Mouse (Mus musculus): Measurements from ENCODE around the gene Tmbim4. TPM values are rescaled to one million over a fixed set of nuclear protein-coding genes. Genes with fewer than 3 reads are reported as not detected.

The Tmbim4 gene
- polyA plus RNA-seq, 2 experiments from 2014 or later = 129 to 132 TPM

DNA sequence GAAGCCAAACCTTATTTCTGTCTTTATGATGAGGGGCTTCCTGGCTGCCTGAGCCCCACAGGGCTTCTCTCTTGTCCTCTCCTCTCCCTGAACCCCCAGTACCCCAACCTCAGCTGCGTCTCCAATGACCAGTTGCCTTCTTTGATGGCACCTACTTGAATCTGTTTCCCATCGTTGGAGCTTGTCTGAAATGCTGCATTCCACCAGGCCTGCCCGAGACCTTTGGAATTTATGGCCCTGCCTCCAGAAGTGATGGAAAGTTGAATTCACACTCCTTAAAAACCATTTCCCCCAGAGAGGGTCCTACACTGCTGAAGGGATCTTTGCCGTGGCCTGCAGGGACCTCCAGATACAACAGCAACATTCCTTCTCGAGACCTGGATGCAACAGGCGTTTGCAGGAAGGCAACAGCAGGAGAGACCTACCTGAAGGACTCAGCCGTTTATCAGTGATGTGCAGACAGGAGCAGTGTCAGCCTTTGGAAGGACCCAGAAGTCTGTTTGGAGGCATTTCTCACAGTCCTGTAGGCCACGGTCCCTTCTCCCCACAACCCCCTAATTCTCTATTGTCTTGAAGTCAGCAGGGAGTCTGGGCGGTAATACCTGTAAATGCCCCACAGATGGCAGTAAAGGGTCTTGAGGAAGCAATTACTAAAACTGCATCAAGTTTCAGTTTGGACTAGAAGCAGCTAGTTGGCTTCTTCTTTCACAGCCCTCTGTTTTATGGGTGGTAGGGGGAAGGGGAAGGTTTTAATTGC is 45.8 kb downstream of the Tmbim4 start:
- peak; percentile 99 for ATAC-seq

DNA sequence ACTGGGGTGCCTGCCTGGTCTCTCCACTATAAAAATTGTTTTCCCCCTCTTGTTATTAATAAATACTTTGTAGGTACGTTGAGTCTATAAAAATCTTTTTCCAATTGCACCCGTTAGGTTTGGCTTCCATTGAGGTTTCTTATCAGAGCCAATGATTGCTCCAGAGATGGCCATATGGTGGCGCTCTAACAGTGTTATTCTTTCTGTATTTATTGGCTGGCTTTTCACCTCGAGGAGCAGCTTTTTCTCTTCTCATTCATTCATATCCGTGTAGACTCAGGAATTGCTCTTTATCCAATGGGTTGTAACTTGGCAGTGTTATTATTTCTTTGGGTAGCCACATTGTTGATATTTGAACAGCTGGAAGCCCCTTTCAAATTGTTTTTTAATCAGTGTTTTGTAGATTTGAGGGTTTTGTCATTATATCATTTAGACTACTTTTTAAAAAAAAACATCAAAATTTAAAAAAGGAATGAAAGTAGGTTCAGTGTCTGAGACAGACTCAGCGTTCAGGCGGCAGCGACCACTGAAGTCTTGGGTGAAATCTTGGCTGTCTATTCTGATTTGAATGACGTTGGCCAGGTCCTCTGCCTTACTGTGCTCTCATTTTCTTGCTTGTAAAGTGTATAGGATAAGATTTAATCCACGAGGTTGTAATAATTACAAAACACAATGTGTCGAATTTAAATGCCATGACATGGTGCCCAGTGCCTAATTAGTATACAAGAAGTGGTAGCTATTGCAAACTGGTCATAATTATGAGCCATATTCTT is 49.7 kb downstream of the Tmbim4 start:
- no peak for ATAC-seq

DNA sequence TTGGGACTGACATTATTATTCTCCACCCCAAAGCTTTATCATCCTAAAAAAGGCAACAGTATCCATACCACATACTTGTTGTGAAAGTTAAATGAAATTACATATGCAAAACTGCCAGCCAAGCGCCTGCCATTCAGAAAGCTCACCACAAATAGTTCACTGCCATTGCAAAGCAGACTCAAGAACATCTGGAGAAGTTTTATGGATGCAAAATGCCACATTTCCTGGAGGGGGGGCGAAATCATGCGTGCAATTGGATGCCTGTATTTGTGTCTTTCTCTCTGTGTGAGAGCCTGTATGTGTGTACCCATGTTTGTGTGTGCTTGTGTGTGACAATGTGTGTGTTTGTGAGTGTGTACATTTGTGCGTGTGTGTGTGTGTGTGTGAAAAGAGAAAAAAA is 50.4 kb downstream of the Tmbim4 start:
- no peak for ATAC-seq

DNA sequence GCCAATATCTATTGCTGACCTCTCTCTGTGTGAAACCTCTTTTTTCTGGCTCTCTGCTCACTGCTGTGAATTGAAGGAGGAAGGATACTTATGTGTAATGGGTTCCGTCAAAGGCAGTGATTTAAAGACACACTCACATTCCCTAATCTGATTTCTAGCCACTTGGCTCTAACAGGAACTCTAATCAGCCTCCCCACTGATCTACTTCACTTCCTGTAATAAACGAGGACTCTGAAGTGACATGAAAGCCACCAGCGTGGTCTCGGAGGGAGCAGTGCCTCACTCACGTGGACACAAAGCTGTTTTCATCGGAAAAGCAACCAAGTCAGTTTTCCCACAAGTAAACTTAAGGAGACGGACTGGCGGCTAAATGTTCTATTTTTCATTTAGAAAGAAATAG is 51.4 kb downstream of the Tmbim4 start:
- no peak for ATAC-seq

DNA sequence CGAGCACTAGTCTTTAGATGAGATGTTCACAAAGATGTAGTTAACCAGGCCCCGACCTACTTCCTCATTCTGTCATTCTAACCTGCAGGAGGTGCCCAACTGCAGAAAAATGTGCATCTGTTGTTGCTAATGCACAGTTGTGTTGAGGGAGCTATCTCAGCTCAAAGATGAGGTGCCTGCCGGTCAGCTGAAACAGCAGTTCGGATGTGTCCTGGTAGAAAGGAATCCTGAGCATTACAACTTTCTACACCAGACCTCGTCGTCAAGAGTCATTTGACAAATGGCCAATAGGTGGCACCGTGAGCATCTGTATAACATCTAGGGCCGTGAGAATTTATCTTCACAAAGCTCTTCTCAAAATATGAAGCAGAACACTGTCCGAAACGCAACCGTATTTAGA is 55.8 kb downstream of the Tmbim4 start:
- peak; percentile 87 for ATAC-seq

DNA sequence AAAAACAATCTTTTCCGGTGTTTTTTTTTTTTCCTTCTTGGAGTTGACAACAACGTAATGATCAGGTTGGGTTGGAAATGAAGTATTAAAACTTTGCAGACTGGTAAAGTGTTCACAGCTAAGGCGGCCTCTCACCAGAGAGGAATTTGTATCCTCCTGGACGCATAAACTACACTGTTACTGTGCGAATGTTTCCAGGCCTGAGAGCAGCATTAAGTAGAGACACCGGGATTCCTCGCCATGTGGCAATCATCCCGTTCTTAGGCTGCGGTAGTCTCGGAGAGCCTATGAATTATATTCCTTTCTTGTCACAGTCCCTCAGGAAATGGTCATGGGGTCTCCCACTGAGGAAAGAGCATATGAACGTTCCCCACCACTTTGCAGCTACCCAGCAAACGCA is 66.4 kb downstream of the Tmbim4 start:
- ATAC-seq = no peak

DNA sequence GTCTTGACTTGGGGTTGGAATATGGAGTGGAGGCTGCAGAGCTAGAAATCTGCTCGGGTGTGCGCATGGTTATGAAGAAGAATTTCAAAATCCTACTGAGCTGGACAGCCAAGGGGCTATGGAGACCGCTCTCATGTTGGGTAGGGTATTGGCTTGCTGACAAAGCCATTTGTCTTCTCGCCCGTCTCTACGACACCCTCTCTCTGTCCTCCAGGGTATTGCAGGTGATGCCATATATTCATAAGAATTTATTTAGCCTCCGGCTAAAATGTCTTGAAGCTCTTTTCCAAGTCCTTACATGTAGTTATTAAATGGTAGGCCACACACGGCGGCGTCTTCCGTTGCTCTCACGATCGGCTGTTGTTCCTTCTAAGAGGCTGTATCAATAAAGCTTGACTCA is 68.6 kb downstream of the Tmbim4 start:
- ATAC-seq = no peak

DNA sequence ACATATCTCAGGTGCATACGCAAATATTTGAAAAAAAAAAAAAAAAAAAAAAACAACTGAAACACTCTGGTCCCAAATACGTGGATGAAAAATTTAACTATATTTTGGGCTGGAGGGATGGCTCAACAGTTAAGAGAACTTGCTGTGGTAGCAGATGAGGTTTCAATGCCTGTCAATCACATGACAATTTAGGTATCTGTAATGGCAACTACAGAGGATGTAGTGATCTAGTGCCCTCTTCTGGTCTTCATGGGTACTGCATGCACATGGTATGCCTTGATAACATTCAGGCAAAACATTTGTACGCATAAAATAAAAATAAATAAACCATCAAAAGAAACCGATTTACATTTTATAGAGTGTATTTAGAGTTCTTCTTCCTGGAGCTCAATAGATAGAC is 69.4 kb downstream of the Tmbim4 start:
- ATAC-seq = peak; percentile 89

DNA sequence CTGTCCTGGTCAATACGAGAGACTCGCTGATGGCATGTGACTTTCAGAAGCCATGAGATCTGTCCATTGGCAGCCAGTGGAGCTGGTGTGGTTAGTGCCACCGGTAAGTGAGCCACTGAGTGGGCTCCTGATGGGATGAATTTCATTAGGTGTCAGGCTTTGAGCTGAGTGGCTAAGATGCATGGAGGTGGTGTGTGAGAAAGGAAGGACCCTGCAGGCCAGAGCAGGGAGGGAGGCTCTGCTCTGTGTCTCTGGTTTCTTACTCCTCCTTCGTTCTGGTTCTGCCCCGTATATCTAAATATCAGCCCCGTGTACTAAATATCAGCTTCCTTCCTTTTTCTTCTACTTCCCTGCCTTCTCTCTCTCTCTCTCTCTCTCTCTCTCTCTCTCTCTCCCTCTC is 69.9 kb downstream of the Tmbim4 start:
- ATAC-seq = no peak

DNA sequence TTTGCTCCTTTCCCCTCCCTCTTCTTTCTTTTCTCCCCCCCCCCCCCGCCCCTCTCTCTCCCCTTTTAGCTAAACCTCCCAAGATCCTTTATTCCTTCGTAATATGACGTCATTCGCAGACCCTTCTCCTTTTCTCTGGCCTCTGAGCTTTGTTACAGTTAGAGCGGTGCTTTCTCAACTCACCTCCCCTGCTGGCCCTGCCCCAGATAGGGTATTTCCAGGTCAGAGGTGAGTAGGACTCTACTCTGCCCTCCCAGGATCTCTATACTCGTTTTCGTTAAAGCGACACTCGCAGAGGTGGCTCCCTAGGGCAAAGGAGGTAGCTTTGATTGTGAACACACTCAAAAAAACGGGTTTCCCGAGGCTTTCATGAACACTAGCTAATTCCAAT is 70.5 kb downstream of the Tmbim4 start:
- ATAC-seq = no peak

DNA sequence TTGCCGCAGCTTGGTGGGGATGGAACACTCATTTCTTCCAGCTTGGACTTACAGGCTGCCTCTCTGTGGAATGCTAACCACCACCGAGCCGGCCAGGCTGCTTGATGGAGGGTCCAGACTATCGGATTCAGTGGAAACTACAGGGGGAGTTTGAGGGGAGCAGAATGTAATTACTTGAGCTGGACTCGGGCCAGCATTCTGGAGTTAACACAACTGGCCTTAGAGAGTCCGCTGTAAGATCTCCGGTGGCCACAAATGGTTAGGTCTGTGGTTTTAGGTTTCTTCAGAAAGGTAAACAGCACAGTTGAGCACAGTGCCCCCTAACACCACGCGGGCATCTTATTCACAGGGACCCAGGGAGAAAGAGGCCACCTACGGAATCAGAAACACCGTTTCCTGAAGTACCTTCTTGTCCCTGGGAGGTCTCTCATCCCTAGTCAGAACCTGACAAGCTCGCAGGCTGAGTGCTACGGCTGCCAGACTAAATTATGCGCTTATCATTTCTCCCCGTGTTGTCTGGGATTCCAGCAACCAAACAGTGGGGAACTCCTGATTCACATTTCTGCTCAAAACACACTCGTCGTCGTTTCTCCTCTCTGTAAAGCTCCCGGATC is 71.0 kb downstream of the Tmbim4 start:
- no peak for ATAC-seq

DNA sequence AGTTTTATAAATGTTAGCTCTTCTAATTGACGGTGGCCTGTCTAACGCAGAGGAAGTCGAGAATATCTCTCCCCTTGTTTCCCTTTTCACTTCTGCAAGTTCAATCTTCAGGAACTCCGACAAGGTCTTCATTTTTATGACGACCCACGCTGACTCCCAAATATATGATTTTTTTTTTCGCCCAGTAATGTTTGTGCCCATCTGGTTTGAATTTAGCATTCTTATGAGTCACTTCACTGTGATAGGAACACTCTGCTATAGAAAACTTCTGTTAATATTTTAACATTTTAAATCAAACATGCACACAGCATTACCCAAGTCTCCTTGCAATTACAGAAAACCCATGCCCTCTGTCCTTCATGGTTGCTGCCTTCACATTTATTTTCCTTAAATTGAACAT is 71.9 kb downstream of the Tmbim4 start:
- no peak for ATAC-seq

Other genes with a start within 250 kb of the Tmbim4 start
- gene Helb, start 88.6 kb upstream of the Tmbim4 start, polyA plus RNA-seq (2017; shearing (Covaris generic)) = 10 to 100 TPM; 10.5 to 14.7 TPM
- gene Irak3, start 540 bp downstream of the Tmbim4 start, polyA plus RNA-seq (2017; shearing (Covaris generic)) = 1 to 10 TPM; 3.9 to 4.5 TPM
- 10 to 100 TPM; 56.9 to 77.4 TPM for gene Llph, start 25.5 kb downstream of the Tmbim4 start, polyA plus RNA-seq (2017; shearing (Covaris generic))